Mouse (Mus musculus): ENCODE data around the gene Cep135.
A peak's percentile ranks its signal among the peaks of the same experiment; 100 is the strongest.

The Cep135 gene

GRCm38 (mm10) chr5:76588551-76589283, at the start of gene Cep135:
Gene Cep135 (plus strand): TSS chr5:76588698.
- DNase-seq (ENCODE audit: low spot score), result peak; percentile 88

DNA sequence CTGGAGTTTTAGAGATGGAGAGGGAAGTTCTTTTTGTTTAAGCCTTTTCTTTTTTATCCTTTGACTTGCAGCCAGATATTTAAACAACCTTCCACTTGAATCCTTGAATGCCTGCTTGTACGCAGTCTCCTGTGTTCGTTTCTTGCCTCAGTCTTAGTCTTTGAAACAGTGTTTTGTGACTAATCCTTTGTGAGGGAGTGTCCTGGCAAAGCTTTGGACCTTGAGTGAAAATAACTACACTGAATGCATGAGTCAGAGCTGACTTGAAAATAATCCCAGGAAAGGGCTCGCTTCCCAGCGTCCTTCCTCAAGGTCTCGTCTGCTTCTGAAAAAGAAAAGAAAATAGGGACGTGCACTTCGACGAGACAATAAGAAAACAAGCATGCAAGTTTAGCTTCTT, 48.3 kb upstream of the Cep135 start:
- DNase-seq (ENCODE audit: low spot score), result peak; percentile 70

GRCm38 (mm10) chr5:76540842-76541241, 47.7 kb upstream of the Cep135 start:
- DNase-seq (ENCODE audit: low spot score), result no peak

DNA sequence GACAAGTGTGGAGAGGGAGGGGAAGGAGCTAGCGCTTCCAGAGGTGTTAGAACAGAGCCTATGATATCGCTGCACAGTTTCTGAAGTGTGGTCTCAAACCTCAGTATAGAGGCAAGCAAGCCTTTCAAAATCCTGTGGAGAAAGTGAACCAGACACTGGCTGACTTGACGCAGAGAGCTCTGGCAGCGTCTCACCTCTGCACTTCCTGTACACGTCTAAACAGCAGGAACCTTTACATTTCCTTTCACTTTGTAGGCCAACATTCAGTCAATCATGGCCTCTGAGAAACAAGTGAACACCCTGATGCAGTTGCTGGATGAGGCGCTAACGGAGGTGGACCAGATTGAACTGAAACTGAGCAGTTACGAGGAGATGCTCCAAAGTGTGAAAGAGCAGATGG, 45.3 kb upstream of the Cep135 start:
- DNase-seq (ENCODE audit: low spot score), result no peak

DNA sequence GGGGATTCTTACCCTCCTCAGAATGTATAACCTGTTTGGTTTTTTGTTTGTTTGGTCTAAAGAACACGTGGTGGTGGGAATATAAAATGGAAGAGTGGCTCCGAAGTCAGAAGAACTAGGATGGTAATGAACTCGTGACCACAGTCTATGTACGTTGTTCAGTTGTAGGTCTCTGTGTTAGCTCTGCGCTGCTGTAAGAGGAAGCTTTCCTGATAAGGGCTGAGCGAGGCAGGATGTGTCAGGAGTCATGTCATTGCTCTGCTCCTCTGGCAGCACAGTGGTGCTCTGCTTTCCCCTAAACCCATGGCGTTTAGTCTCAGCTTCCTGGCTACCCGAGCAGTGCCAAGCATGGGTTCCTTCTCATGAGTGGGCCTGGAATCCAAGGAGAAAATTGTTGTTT, 38.1 kb upstream of the Cep135 start:
- DNase-seq (ENCODE audit: low spot score), result no peak

DNA sequence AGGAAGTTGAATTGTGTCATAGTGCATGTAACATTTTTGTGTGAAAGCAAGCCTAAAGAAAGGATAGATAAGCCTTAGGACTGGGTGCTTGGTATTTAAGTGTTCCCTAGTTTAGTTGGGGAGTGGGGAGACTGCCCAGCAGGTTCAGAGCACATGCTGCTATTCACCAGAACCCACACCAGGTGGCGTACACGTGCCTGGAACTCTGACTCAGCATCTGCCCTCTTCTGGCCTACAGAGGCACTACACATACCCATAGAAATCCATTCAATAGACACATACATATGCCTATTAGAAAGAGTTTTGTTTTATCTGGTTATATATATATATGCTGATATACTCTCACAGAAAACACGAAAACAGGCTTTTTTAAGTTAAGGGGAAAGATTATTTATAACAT, 23.2 kb upstream of the Cep135 start:
- DNase-seq (ENCODE audit: low spot score), result peak; percentile 48

DNA sequence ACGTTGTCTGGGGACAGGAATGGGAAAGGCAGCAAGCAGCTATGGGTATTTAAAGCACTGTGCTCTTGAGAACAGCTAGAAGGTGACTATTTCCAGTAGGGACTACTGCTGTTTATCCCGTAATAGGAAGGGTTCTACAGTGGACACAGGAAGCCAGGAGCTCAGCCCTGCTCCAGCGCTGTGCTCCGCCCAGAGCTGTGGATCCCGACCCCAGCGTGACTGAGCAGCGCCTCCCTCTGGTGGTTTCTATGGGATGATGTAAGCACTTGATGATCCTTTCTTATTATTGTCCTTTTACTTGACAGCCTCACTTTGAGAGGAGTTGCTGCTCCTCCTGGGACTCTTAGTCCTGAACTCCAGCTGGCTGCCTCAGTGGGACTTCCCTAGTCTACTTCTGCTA, 14.2 kb upstream of the Cep135 start:
- DNase-seq (ENCODE audit: low spot score), result no peak

- DNase-seq (ENCODE audit: low spot score), result no peak
Observed at GRCm38 (mm10) chr5:76577026-76577425, 11.5 kb upstream of the Cep135 start.

DNA sequence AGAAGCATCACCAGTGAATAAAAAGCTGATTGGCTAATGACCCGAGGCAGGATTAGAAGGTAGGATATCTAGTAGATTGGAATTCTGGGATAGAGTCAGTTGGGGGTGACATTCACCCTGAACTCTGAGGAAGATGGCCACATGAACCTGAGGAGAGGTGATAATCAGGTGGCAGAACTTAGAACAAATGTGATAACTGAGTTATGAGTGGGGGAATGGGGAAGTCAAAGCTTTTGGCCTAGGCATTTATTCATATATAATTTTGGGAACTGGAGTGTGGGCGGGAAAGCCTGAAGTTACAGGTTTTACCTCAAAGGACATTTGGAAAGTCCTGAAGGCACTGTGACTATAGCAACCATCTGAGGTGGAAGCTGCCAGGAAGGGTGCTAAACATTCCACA, 3.1 kb upstream of the Cep135 start:
- no peak for DNase-seq (ENCODE audit: low spot score)

GRCm38 (mm10) chr5:76589311-76589710, 813 bp downstream of the Cep135 start:
- DNase-seq (ENCODE audit: low spot score), result no peak

DNA sequence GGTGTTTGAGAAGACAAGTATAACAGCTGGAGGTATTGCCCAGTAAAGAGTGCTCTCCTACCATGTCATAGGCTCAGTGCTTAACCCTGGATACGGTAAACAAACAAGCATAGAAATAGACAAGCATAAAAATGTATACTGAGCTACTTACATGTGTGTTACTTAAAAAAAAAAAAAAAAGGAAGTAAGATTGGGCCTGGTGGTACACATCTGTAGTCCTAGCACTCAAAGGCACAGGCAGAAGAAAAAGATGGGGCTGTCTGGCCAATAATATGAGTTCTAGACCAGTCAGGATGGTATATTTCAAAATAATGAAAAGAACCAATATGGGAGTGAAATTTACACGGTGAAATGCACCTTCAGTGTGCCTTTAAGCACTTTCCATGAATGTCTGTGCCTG, 1.5 kb downstream of the Cep135 start:
- no peak for DNase-seq (ENCODE audit: low spot score)

- DNase-seq (ENCODE audit: low spot score), result no peak
Observed at GRCm38 (mm10) chr5:76591885-76592284, 3.4 kb downstream of the Cep135 start.

DNA sequence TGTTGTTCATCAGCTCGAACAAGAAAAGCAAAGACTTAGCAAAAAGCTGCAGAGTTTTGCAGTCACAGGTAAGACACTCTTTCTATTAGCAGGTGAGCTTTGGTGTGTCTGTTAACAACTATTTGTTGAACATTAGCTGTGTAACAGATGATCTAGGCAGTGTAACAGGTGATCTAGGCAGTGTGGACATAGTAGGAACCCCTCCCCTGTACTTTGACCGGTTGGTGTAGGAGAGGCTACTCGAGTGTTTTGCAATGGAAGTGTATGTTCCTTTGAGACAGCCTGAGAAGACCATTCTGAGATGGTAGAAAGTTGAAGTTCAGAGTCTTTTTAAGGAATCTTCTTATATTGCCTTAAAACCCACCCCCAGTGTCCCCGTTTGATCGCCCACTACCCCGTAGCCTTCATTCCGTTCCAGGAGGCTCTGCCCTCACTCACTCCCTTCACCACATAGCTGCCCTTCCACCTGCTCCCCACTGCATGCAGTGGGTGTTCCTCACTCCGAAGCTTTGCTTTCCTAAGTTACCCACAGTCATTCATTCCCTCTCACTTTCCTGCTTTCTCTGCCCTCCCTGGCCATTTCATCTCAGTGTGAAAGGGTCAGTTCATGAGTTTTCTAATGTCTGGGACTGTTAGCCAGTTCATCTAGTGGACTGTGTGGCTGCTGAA, 21.3 kb downstream of the Cep135 start:
- DNase-seq (ENCODE audit: low spot score), result no peak

- DNase-seq (ENCODE audit: low spot score), result no peak
Observed at GRCm38 (mm10) chr5:76612867-76613499, 24.5 kb downstream of the Cep135 start.

DNA sequence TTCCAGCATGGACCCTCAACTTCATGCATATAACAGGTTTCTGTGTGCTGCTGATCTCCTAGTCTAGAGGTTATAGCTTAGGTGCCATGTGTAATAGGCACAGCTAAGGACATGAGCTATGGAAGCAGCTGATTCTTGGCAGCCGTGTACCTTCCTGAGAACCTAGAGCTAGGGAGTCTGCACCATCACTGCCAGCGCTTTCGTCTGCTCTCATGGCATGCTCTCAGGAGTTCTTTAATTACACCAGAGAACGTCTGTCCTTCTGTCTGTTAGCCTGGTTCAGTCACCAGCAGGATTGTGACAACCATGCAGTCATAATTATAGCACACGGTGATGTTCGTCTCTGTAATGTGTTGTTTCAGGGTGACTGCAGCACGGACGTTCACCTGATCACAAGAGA, 26.8 kb downstream of the Cep135 start:
- no peak for DNase-seq (ENCODE audit: low spot score)

GRCm38 (mm10) chr5:76616196-76616747, 27.8 kb downstream of the Cep135 start:
- DNase-seq (ENCODE audit: low spot score), result no peak

DNA sequence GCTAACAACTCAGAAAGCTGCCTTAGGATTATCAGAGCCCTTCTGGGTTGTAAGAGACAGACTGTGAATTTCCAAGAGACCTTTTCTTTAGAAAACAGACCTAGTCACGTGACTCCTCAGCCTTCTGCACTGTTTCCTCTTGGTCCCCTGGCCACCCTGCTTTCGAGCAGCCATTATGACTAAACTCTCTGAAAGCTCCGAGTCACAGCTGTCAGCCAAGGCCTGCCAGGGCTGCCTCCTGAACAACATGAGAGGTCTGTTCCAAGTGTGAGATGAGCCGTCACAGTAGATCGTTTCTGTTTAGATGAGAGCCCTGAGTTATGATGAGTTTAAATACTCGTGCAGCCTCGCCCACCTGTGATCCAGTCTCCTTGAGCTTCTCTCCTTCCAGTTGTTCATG, 30.3 kb downstream of the Cep135 start:
- DNase-seq (ENCODE audit: low spot score), result no peak

- DNase-seq (ENCODE audit: low spot score), result no peak
Observed at GRCm38 (mm10) chr5:76623759-76624158, 35.3 kb downstream of the Cep135 start.

GRCm38 (mm10) chr5:76627770-76628169, 39.3 kb downstream of the Cep135 start:
- DNase-seq (ENCODE audit: low spot score), result no peak

- no peak for DNase-seq (ENCODE audit: low spot score)
Observed at GRCm38 (mm10) chr5:76634012-76634411, 45.5 kb downstream of the Cep135 start.

DNA sequence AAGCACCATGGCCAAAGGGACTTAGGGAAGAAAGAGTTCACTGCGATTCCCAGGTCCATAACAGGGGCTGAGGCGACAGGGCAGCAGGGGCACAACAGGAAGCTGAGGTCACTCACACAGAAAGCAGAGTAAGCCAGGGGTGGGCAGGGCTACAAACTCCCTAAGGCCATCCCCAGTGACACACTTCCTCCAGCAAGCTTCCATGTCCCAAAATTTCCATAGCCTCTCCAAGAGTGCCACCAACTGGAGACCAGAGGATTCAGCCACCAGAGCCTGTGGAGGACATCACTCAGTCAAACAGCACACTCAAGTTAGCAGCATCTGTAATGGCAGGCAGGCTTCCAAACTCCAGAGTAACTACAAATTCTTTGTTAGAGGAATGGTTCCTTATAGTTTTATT, 47.1 kb downstream of the Cep135 start:
- DNase-seq (ENCODE audit: low spot score), result no peak

- no peak for DNase-seq (ENCODE audit: low spot score)
Observed at GRCm38 (mm10) chr5:76642076-76642475, 53.6 kb downstream of the Cep135 start.

DNA sequence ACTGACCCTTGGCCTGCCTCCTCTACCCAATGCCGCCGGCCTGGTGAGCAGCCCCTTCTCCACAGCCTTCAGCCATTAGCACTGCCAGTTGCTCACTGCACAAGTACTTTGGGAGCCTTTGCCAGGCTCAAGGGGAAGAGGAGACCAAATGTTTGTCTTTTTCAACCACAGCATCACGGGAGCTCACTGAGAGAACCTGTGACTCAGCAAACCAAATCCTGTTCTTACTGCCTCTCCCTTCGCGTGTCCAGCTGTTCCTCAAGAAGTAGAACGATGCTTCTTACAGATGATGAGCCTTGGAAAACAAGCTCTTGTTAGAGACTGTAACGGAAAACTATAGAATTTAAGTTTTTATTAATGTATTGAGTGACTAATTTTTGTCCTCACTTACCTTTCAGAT, 55.7 kb downstream of the Cep135 start:
- DNase-seq (ENCODE audit: low spot score), result no peak

Measured in testis, postnatal 14 days (tissue).